Mouse (Mus musculus): ENCODE measurements around the gene Arl4d.
A peak's percentile ranks its signal among the peaks of the same experiment; 100 is the strongest.
"Not testable (repeated sequence)": the region's sequence is repeated elsewhere in the genome, so short reads cannot be mapped to it uniquely, and the experiment has no call there.

The Arl4d gene

DNA sequence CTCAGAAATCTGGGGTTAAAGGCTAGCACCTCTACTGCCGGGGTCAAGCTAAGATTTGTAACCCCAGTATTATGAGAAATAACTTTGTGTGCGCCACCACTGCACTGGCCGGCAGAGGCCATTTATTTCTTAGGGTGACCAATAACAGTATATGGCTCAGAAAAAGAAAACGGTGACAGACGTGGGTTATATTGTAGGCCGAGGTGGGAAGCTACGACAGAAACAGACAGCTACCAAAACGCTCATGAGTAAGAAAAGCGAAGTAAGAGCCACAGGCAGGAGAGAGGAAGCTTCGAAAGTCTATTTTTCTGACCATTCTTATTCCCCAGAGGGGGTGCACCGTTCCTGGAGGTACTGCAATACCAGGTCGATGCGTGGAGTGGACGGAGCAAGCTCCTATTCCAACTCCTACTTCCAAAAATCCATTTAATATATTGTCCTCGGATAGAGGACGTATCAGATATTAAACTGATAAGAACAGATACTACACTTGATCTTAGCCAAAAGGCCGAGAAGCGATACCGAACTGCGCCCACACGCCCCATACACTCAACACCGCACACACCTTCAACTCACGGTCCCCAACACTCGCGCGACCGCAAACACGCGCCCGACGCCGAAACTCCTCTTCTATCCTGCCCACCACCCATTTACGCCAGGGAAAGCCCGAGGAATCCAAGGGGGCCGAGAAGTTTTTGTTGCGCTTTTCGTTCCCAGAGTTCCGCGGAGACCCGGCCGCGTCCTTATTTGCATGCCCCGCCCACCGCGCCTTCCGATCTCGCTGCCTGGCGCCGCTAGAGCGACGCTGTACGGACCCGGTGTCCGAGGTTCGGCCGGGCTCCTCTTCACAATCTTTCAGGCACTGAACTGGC lies 19.7 kb upstream of the Arl4d start:
- peak; percentile 52 to 66 for DNase-seq (ENCODE audit: low spot score in 2 of 2)

DNA sequence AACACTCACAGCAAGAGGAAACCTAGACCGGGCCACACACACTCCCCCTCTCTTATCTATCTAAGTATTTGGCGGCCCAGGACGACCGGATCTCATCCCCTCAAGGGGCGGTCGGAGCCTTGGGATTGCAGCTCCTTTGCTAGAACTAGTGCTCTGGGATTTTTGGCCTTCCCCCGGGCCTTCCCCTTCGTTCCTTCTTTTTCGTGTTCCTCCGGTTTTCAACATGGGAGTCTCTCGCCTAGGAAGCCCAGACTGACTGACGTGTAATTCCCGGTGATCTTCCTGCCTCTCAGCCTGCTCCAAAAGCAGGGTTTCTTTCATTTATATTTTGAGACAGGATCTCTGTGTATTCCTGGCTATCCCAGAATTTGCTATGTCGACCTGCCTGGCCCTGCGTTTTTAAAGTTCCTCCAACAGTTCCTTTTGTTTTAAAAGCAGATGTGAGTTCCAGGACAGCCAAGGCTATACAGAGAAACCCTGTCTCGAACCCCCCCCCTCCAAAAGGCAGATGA lies 19.0 kb upstream of the Arl4d start:
- DNase-seq (ENCODE audit: low spot score in 2 of 2) = not testable (repeated sequence)

DNA sequence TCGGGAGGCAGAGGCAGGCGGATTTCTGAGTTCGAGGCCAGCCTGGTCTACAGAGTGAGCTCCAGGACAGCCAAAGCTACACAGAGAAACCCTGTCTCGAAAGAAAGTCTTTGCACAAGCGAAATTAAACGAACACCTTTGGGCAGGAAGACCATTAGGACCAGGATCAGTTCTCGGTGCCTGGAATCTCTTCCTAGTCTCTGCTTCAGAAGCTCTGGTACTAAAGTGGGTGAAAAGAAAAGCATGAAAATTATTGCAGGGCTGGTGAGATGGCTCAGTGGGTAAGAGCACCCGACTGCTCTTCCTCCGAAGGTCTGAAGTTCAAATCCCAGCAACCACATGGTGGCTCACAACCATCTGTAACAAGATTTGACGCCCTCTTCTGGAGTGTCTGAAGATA lies 18.2 kb upstream of the Arl4d start:
- DNase-seq (ENCODE audit: low spot score in 2 of 2) = not testable (repeated sequence)

DNA sequence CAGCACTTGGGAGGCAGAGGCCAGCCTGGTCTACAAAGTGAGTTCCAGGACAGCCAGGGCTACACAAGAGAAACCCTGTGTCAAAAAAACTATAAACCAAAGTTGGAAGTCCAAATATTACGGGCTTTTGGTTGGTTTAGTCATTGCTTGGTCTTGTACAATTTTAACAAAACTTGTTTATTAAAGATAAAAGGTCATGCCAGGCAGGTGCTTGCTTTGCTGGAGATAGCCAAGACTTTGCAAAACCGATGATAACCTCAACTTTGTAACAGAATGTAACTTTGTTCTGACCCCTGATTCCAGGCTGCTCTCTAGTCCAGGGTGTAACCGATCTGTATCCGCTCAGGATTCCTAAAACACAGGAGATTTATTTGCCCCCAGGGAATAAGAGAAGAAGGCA lies 9.0 kb upstream of the Arl4d start:
- no peak for DNase-seq (ENCODE audit: low spot score in 2 of 2)

DNA sequence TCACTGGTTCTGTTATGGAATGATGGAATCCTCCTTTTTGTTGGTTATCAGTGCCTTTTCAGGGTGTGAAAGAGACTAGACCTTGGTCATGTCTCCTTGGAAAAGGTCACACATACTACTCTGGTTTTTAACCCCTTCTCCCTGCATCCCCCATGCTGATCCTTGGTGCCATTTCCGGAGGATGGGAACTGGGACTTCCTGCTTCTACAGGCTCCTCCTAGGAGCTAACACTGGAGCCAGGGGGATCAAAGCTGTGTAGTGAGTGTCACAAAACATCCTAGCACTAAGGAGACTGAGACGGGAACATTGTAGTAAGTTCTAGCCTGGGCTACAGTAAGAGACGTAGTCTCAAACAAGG lies 7.8 kb upstream of the Arl4d start:
- DNase-seq (ENCODE audit: low spot score in 2 of 2) = peak in 1 of 2 experiments; percentile 10

DNA sequence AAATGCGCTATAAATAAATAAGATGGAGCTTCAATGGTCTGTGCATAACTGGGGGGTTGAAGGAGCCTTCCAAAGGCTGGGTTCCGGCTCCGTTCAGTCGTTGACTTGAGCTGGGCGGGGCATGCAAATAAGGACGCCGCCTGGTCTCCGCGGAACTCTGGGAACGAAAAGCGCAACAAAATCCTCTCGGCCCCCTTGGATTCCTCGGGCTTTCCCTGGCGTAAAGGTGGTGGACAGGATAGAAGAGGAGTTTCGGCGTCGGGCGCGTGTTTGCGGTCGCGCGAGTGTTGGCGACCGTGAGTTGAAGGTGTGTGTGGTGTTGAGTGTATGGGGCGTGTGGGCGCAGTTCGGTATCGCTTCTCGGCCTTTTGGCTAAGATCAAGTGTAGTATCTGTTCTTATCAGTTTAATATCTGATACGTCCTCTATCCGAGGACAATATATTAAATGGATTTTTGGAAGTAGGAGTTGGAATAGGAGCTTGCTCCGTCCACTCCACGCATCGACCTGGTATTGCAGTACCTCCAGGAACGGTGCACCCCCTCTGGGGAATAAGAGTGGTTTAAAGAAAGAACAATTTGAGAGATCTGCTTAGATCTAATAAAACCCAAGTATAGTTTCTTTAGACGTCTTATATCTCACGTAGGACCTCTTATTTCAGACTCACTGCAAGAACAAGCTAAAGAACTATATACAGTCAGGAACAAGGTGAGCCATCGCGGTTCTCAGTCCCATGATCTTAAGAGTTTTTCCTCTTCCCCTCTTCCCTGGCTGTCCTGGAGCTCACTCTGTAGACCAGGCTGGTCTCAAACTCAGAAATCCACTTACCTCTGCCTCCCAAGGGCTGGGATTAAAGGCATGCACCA lies 7.2 kb upstream of the Arl4d start:
- peak; percentile 73 to 83 for DNase-seq (ENCODE audit: low spot score in 2 of 2)

DNA sequence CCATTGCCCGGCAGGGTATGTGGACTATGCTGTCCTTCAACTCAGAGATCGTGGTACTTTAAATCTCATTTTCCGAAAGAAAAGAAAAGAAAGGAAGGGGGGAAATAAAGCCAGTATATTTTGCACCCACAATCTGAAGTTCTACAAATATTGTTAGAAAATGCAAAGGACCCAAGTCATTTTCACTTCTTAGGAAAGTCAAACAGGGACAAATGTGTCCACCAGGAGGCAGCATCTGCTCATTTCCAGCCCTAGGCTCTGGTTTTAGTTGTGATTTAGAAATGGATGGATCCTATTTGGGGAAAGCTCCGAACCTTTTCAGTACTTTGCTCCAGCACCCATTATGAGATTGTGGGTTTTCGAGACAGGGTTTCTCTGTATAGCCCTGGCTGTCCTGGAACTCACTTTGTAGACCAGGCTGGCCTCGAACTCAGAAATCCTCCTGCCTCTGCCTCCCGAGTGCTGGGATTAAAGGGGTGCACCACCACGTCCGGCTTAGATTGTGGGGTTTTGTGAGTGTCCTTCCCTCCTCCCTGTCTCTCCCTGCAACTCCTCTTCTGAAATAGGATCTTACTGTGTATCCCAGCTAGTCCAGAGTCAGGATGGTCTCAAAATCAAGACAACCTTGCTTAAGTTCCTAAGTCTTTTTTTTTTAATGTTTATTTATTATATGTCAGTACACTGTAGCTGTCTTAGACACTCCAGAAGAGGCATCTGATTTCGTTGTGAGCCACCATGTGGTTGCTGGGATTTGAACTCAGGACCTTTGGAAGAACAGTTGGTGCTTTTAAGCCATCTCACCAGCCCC lies 6.4 kb upstream of the Arl4d start:
- peak; percentile 72 to 74 for DNase-seq (ENCODE audit: low spot score in 2 of 2)

DNA sequence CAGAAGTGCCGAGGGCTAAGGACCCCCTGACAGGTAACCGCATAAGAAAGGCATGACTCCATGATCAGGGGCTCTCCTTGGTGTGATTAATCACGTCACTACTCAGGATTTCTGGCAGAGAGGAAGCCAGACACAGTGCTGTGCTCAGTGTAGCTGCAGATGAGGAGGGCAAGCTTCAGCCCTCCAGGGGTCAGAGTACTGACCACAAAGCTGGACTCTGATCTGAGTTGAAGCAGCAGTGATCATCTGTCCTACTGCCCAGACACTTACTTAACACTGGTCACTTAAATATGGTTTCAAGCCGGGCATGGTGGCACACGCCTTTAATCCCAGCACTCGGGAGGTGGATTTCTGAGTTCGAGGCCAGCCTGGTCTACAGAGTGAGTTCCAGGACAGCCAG lies 4.2 kb upstream of the Arl4d start:
- DNase-seq (ENCODE audit: low spot score in 2 of 2) = no peak

DNA sequence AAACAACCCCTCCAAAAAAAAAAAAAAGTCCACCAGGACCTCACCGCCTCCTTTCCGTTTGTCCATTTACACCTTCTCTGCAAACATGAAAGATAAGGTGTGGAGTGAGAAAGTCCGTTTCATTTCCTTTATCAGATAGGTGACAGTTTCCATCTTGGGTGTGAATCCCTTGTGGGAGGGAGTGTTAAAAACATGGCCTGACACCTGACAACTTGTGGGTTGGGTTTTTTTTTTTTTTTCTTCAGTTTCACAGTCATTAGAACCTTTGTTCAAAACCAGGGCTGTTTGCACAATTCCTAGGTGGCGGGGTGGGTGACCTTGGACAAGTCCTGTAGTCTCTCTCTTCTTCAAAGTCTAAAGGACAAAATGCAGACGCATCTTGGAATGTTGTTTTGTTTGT lies 3.6 kb upstream of the Arl4d start:
- DNase-seq (ENCODE audit: low spot score in 2 of 2) = no peak

DNA sequence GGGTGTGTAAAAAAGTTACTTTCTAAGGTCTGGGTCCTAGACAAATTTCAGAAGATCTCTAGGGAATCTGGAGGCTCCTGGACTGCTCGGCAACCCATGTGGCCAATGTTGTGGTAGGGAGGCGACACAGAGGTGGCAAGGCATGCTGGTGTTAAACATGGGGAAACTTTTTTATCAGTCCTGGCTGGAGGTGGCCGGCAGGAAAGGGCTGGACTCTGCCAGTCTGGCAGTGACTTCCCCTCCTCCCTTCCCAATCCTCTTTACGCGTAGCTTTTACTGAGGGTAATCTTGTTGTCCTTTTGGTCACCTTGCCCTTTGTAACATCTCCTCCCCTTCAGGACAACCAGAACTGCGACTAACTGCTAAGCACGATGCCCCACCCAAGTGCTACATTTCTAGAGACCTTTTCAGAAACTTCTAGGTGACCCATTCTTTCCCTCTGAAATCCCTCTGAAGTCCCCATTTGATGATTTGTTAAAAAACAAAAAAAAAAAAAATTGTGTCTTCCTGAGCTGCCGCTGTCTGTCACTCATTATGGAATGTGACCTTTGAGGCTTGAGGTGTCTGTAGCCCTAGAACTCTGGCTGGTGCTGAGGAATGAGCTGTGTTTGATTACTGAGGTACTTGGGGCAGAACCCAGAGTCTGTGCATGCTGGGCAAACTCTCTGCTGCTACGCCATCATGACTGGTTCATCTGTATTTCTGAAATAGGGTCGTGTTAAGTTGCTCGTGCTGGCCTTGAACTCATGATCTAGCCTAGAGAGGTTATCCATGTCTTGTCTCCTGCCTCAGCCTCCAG lies 1.9 kb upstream of the Arl4d start:
- no peak for DNase-seq (ENCODE audit: low spot score in 2 of 2)

DNA sequence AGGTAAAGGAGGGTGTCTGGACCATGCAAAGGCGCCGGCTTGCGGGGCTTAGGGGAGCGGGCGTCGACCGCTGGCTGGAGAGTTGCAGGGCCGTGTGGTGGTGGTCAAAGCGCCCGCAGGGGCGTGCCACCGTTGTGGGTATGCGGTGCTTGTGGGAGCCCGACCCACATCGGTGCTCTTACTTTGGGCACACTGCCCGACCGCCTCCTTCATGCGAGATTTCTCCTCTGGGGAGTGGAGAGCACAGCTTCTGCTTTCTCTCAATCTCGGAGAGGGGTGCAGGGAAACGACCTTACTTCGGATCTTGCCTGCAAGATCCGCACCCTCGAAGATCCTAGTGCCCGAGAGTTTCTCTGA lies 273 bp downstream of the Arl4d start:
- no peak for DNase-seq (ENCODE audit: low spot score in 2 of 2)

DNA sequence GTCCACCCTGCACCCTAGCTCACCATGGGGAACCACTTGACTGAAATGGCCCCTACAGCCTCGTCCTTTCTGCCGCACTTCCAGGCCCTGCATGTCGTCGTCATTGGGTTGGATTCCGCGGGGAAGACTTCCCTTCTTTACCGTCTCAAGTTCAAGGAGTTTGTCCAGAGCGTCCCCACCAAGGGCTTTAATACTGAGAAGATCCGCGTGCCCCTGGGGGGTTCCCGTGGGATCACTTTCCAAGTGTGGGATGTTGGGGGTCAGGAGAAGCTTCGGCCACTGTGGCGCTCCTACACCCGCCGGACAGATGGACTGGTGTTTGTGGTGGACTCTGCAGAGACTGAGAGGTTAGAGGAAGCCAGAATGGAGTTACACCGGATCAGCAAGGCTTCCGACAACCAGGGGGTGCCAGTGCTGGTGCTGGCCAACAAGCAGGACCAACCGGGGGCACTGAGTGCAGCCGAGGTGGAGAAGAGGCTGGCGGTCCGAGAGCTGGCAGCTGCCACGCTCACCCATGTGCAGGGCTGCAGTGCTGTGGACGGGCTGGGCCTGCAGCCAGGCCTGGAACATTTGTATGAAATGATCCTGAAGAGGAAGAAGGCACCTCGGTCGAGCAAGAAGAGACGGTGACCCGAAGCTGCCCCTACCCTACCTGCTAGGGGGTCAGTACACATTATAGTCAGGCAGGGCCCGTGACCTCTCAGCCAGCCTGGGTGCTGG lies 1.4 kb downstream of the Arl4d start:
- peak in 1 of 2 experiments; percentile 31 for DNase-seq (ENCODE audit: low spot score in 2 of 2)

DNA sequence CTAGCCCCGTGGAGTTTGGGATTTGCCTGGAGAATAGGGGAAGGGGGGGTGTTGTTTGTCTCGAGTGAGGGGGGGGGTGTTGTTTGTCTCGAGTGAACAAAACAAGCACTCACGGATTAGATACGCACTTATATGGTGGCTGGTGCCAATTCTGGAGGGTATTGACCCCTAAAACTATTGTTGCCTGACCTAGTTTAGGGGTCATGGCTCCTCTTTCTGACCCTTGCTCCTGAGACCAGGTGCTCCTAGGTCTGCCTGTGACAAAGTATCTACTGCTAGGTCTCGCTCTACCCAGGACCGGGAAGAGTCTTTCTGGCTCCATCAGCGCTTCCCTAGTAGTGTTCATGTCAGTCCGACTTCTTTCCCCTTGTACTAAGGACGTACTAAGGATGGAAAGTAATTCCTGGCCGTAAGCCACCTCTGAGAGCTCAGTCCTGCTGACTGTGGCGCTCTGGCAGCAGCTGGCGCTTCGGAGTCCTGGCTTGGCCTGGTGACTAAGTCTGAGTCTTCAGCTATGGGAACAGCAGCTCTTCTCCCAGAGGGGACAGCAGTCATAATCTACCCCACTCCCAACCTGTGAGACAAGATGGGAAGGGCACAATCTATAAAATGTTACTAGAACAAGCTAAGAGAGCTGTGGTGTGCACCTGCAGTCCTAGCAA lies 2.7 kb downstream of the Arl4d start:
- DNase-seq (ENCODE audit: low spot score in 2 of 2) = peak; percentile 57 to 63

DNA sequence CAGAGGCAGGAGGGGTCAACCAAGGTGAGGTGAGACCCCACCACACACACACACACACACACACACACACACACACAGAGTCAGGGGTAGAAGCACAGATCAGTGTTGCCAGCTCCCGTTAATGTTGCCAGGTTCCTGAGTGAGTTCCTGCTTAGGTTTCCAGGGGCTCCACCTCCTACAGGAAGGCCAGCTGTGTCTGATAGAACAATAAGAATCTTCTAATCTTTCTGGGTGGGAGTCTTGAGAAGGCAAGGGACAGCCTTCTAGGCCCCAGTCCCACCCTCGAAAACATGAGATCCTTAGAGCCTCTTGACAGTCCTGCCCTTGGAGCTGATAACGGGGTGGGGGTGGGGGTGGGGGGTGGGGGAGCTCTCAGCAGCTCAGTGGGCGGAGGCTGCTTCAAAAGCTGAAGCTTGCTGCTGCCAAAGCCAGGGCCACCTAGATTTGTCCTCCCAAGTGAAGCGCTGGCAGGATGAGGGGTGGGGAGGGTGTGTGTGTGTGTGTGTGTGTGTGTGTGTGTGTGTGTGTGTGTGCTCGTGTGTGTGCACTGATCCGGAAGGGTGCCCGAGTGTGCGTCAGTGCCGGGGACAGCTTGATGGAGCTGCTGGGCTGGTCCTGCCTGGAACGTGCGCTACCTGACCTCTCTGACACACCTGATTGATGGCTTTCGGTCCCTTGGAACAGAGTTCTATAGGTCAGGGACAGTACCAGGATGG lies 3.4 kb downstream of the Arl4d start:
- peak in 1 of 2 experiments; percentile 37 for DNase-seq (ENCODE audit: low spot score in 2 of 2)

DNA sequence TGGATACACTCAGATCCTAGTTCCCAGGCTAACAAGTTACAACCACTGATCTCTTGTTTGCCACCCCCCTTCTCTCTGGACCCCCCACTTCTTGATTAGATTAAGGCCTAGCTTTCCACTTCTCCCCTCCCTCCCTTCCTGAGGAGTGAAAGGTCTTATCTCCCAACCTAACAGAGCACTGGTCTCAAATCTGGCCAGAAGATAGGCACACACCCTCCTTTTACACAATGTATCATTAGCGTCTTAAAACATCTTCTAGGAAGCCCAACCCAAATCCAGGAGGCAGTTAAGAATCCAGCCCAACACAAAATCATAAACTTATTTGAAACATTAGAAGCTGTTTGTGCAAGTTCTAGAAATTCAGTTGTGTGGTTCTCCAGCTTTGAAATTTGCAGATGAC lies 5.0 kb downstream of the Arl4d start:
- no peak for DNase-seq (ENCODE audit: low spot score in 2 of 2)

DNA sequence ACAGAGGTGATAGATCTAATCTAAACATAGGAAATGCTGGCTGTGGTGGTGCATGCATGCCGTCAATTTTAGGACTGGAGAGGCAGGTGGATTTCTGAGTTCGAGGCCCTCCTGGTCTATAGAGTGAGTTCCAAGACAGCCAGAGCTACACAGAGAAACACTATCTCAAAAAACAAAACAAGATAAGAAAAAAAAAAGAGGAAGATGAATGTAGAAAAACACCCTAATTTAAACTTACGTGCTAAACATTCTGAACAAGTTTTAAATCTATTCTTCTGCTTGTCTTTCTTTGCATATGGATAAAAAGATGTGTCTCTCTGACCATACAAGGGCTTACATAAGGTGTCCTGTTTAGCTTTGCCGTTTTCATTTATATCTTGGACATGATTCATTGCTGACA lies 5.9 kb downstream of the Arl4d start:
- no peak for DNase-seq (ENCODE audit: low spot score in 2 of 2)

DNA sequence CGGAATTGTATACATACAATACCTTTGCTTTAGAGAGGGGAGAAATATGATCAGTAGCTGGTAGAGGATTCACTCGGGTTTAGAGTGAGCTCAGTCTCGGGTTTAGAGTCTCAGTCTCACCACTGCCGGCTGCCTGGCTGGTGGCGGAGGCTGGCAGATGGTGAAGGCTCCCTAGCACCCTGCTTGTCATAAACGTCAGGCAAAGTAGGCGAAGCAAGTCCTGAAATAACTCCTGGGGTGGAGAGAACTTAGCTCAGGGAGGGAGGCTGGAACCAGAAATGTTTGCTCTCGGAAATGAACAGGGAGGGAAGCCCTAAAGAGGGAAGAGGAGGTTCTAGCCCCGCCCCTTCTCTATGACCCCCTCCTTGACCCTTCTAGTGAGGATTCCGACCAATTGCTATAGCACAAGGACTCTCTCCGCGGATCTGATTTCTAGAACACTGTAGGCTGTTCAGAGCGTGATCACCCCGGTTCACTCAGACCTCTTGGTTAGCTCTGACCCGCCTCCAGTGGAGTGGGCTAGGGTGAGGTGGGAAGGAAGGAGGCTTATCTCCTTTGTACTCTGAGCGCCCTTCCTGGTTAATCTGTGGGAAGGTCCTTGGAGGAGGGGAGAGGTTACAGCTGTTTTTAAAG lies 7.8 kb downstream of the Arl4d start:
- DNase-seq (ENCODE audit: low spot score in 2 of 2) = peak; percentile 75 to 85

DNA sequence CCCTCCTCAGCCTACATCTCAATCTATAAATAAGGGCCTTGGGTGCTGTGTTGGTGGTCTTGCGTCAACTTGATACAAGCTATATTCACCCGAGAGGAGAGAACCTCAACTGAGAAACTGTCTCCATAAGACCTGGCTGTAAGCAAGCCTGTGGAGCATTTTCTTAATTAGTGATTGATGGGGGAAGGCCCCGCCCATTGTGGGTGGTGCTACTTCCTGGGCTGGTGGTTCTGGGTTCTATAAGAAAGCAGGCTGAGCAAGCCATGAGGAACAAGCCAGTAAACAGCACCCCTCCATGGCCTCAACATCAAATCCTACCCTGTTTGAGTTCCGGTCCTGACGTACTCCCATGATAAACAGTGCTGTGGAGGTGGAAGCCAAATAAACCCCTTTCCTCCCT lies 8.8 kb downstream of the Arl4d start:
- no peak for DNase-seq (ENCODE audit: low spot score in 2 of 2)

DNA sequence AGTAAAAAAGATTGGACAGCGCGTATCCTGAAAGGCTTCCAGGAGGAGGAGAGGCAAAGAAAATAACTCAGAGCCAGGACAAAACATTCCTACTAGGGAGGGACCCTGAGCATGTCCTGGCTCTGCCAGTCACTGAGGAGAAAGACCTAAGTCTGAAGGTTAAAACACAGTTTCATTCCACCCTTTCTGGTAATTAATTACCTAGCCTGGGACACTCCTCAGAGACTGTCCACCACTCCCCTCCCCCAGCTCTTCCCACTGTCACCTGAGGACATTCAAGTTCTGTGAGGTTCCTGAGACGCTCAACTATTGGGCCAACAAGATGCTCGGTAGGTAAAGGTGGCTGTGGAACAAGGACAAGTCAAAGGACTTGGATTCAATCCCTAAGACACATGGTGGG lies 10.0 kb downstream of the Arl4d start:
- no peak for DNase-seq (ENCODE audit: low spot score in 2 of 2)

Data from right cerebral cortex, adult 2 months (tissue).